Mouse (Mus musculus) small intestine, adult 2 months (tissue): ENCODE data around the gene Itgav.

Source experiments
- CTCF ChIP-seq: fragments of 200-500 bp; IDR thresholded peaks from 2 replicates; pipeline ENCODE4 v1.5.1; 2012; ENCODE audit warnings: low read depth, mild to moderate bottlenecking, control low read depth, inconsistent platforms, low read length, moderate library complexity, mixed read lengths; ENCODE audit not compliant: insufficient replicate concordance, insufficient read length; ENCODE audit errors: extremely low read depth
- POLR2A ChIP-seq: fragments of 200-500 bp; IDR thresholded peaks from 2 replicates; pipeline ENCODE4 v1.6.1; 2012; ENCODE audit warnings: low read depth, mild to moderate bottlenecking, control low read depth, inconsistent platforms, low read length, moderate library complexity

- no peak for TF ChIP-seq CTCF
- no peak for TF ChIP-seq POLR2A
Measured at GRCm38 (mm10) chr2:83848495-83848894, 124.3 kb downstream of the Itgav start.
